Mouse (Mus musculus) urinary bladder, postnatal 25 days (tissue): ENCODE data around the gene AL732309.1.

ENCODE experiments used
- DNase-seq: peaks from one replicate; pipeline ENCODE4 v3.0.0; 2022; ENCODE audit warnings: low spot score

The AL732309.1 gene

DNA sequence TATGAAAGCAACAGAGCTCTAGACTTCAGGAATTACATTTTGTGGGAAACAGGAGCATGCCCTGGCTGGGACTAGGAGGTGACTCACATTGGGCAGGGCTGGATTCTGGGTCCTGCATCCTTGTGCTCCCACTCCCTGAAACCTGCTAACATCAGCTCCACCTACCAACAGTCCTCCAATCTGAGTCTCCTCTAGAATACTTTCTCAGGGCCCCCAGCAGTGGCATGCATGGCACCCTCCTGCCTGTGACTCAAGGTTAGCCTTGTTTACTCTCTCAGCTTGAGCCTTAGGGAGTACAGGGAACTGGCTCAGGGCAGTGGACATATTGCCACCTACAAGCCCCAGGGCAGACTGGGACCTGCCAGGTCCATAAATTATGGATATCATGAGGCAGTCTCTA, 8.6 kb downstream of the AL732309.1 start:
- DNase-seq: no peak

DNA sequence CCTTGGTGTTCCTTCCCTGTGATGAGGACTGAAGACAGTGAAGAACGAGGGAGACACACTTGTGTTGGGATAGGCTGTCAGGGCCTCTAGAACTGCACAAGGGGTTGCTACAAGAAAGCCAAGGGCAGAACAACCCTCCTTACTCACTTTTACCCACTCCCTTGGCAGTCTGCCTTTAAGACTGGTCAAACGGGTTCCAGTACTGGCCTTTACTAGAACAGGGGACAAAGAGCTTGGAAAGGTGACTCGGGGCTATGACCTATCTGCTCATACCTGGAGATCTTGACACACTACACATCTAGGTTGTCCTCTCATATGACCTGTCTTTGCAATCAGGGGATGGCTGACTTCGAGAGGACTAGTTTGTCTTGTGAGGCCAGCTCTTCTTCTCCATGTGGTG, 9.1 kb downstream of the AL732309.1 start:
- DNase-seq: peak; percentile 71

- DNase-seq: no peak
Observed at GRCm38 (mm10) chr2:25236614-25237013, 10.0 kb downstream of the AL732309.1 start, which contains the start of gene Rnf224. Rnf224 (minus strand) TSS chr2:25236787.

- DNase-seq: no peak
Observed at GRCm38 (mm10) chr2:25234551-25235220, 12.0 kb downstream of the AL732309.1 start.

DNA sequence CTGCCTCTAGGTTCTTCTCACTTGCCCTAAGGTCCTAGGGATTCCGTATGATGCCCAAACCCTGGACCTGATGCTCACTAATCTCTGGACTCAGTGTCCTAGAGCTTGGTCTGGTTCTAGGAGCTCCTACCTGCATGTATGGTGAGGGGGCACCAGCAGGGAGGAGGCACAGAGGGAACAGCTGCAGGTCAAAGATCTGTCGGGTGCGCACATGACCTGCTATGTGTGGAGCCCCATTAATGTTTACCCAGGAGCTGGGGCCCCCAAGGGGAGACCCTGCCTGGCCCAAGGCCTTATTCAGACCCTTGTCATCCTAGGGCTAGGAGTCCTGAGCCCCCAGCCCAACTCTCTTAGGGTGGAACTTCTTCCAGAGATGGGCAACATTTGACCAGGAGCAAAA, 12.6 kb downstream of the AL732309.1 start, which contains the start of gene Slc34a3:
Gene Slc34a3, minus strand, starts transcription at position 315 of the 400 bp plus-strand sequence.
- no peak for DNase-seq

DNA sequence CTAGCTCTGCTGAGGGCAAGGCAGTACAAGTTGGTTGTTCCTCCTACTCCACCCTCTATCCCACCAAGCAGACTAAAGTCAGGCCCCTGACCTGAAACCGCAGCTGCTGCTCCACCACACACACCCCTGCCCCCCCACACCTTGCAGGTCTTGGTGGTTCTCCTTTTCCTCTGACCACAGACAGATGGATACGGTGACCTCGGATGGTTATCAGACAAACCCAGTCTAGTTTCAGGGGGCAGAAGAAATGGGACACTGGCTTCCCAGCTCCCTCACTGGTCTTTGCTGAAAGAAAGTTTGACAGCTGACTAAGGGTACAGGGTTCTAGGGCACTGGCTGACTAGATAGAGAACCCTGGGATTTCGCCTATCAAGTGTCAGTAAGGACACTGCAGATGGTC, 13.2 kb downstream of the AL732309.1 start:
- no peak for DNase-seq

GRCm38 (mm10) chr2:25231038-25231437, 15.6 kb downstream of the AL732309.1 start:
- DNase-seq: no peak

GRCm38 (mm10) chr2:25230581-25230980, 16.1 kb downstream of the AL732309.1 start:
- no peak for DNase-seq

- no peak for DNase-seq
Observed at GRCm38 (mm10) chr2:25229582-25229981, 17.1 kb downstream of the AL732309.1 start.

GRCm38 (mm10) chr2:25228995-25229530, 17.6 kb downstream of the AL732309.1 start:
- DNase-seq: no peak

GRCm38 (mm10) chr2:25228431-25228889, 18.2 kb downstream of the AL732309.1 start:
- peak; percentile 92 for DNase-seq

DNA sequence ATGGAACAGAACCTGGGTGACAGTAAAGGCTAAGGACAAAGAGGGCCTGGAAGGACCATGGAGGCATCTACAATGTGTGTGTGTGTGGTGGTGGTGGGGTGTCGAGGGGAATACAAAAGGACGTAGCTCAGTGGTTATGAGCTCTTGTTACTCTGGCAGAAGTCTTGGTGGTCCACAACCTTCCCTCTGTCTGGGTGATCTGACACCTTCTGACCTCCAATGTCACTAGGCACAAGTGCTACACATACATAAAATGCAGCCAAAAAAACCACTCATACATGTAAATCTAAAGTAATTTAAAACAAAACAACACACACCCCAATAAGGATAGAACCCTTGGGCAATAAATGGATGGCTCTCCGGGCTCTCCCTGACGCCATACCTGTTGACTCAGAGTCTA, 19.3 kb downstream of the AL732309.1 start:
- DNase-seq: no peak

DNA sequence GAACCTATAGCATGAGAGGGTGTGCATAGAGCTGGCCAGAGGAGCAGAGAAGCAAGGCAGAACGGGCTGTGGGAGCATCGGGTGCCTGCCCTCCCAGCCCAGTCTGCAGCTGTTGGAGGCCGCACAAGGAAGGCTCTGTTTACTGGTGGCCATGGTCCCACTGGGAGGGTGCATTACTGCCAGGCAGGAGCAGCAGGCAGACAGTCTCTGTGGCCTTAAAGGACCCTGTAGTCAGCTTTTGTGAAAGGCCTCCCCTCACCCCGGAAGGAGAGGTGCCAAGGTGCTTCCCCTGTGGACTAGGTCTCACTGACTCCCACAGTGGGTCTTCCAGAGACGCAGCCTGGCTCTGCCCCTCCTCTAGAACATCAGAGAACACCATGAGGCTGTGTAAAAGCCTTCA, 19.8 kb downstream of the AL732309.1 start:
- no peak for DNase-seq

DNA sequence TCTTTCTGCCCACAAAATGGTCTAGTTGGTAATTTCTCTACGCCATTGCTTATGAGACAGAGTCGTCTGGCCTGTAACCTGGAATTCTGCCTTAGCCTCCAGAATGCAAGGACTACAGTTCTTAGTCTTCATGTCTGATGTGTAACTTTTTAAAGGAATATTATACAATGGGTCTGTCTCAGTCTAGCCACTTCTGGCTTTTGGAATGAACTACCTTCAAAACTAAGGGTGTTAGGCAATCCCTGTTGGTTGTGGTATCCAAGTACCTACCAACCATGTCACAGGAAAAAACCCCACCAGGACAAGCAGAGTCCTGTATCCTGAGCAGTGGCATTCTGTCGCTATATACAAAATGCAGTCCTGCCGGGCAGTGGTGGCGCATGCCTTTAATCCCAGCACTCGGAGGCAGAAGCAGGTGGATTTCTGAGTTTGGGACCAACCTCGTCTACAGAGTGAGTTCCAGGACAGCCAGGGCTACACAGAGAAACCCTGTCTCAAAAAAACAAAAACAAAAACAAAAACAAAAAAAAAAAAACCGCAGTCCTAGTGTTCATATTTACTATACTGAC, 20.8 kb downstream of the AL732309.1 start:
- DNase-seq: no peak

GRCm38 (mm10) chr2:25224766-25225752, 21.6 kb downstream of the AL732309.1 start:
- peak; percentile 84 for DNase-seq

DNA sequence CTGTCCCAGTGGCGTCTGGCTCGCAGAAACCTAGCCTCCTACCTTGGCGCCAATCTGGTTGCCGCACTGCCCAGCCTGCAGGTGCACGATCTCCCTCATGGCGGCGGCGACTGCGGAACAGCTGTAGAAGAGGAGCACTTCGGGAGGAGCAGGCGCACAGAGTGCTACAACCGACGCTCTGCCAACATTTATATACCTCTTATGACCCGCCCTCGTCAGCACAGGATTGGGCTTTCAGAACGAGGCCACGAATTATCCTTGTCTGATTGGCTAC, 22.2 kb downstream of the AL732309.1 start, which contains the start of gene Tubb4b:
Gene Tubb4b, minus strand, starts transcription at position 211 of the 274 bp plus-strand sequence.
- DNase-seq: no peak

DNA sequence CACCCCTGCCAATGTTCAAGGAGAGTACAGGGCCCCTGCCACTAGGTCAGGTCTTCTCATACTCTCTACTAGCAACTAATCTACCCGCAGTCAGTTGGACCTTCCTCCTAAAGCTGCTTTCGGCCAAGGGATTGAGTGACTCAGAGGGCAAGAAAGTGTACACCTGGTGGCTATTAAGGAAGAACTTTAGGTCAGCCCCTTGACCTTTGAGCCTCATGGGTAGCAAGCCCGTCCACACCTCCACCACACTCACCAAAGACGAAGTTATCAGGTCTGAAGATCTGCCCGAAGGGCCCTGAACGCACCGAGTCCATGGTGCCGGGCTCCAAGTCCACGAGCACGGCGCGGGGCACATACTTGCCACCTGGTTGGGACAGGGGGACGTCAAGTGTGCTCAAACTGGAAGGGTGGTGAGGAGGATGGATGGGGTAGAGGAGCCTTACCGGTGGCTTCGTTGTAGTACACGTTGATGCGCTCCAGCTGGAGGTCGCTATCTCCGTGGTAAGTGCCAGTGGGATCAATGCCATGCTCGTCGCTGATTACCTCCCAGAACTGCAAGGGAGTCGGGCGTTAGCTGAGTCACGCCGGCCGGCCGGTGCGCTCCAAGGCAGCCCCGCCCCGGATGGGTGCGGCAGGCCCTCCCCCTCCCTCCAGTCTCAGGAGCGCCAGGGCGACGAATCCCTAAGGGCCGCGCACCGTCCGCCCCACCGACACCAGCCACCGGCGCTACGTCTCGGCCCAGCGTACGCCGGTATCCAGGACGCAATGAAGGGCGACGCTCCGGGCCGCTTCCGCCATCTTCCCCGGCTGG, 22.8 kb downstream of the AL732309.1 start:
- DNase-seq: peak; percentile 80

DNA sequence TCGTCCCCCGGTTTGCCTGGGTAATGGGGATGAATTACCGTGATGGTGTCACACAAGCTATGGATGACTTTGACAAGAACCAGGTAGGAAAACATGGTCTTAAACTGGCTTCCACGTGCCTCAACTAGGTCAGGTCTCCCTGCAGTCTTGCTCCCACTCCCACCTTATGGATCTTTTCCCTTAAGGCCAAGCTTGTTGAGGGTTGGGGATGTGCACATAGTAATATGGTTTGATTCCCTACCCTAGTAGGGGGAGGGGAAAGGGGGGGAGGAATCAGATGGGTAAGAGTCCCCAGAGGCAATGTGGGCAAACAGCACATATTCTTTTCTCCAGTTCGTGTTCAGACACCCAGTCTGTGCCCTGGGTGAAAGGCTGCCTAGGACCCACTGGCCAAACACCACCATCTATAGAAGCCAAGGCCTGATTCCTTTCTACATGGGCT, 25.3 kb downstream of the AL732309.1 start:
- DNase-seq: no peak

GRCm38 (mm10) chr2:25218445-25218844, 28.2 kb downstream of the AL732309.1 start, which contains the start of gene Fam166a:
Fam166a (plus strand) TSS chr2:25218745.
- no peak for DNase-seq

- no peak for DNase-seq
Observed at GRCm38 (mm10) chr2:25217666-25218065, 29.0 kb downstream of the AL732309.1 start.

- DNase-seq: no peak
Observed at GRCm38 (mm10) chr2:25214444-25214843, 32.2 kb downstream of the AL732309.1 start, which contains the start of gene Stpg3. Stpg3 (minus strand) TSS chr2:25214637.
